Mouse (Mus musculus) embryonic stem cell, embryonic (primary cell): ENCODE measurements around the gene Zeb2.

ENCODE experiments used
- CTCF ChIA-PET, 4 experiments: fragments of 300-600 bp in 2 of 4; fragments of 350-600 bp in 2 of 4; sonication (Branson Sonifier 250); formaldehyde crosslinking; loops; one replicate each; lab custom pipeline; 2022; ENCODE audit warnings: inconsistent platforms in 2 of 4; lab: Charles Lee
- POLR2A ChIA-PET, 4 experiments: fragments of 300-600 bp in 2 of 4; fragments of 350-600 bp in 2 of 4; sonication (Branson Sonifier 250); formaldehyde crosslinking; loops; one replicate each; lab custom pipeline; 2022; ENCODE audit warnings: antibody characterized with exemption in 4 of 4, inconsistent platforms in 1 of 4; lab: Charles Lee

The Zeb2 gene

DNA sequence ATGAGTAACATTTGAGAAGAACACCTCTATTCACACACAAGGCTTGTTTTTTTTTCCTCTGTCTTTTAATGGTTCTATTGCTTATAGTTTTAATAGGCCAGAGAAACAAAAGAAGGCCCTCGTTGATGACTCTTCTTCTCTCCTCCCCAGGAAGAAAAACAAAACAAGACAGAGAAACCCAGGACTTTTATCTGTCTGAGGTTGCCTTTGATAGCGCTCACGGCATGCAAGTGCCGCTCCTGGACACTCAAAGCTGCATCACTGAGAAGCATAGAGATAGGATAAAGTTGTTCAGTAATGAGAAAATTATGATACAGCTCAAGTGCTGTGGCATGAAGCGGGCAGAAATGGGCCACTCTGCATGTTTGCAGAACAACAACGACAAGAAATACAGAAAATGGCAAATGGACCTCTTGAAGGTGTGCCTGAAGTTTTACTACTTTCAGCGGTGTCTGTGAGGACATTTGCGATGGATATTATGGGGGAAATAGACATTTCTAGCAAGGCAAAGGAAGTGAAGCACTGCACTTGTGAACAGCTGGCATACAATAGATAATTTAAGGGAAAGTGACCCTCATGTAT lies 62.1 kb downstream of the Zeb2 start:
- POLR2A ChIA-PET = no interaction called here
- CTCF ChIA-PET = no interaction called here

- ChIA-PET POLR2A (no interaction called here), CTCF (no interaction called here)
These were observed 62.8 kb downstream of the Zeb2 start for GRCm38 (mm10) chr2:45054070-45055025.

GRCm38 (mm10) chr2:45052587-45052986 lies 64.6 kb downstream of the Zeb2 start:
- POLR2A ChIA-PET = no interaction called here

DNA sequence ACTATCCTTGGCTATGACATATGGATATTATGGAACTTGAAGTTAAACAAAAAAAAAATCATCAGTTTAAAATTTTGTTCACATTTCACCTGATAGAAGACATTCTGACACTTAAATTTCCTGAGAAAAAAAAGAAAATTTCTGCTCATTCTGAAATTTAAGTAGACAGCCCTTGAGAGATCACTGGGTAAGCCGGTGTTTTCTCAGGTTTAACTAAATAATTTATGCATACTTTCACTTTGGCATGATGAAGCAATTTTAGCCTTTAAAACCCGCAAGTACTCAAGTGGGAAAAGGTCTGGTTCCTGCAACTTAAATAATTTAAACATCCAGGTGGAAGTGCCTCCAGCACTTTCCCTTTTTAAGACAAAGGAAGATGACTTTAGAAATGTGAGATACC lies 65.9 kb downstream of the Zeb2 start:
- ChIA-PET CTCF (no interaction called here), POLR2A (no interaction called here)

More at GRCm38 (mm10) chr2:45052587-45052986, 64.6 kb downstream of the Zeb2 start:
- CTCF ChIA-PET = no interaction called here

GRCm38 (mm10) chr2:45049923-45050322 lies 67.3 kb downstream of the Zeb2 start:
- ChIA-PET CTCF (no interaction called here), POLR2A (no interaction called here)

- ChIA-PET POLR2A (no interaction called here), CTCF (interaction anchor here in 1 of 4 experiments (0.7 kb wide), 1 partner anchor 65 kb away, joined by 6 read pairs; no protein-coding TSS in a partner anchor)
These were observed 67.9 kb downstream of the Zeb2 start for GRCm38 (mm10) chr2:45049279-45049678.

- POLR2A ChIA-PET = interaction anchor here in 1 of 4 experiments (1.1 kb wide), 1 partner anchor 9 kb away, joined by 4 read pairs; no protein-coding TSS in a partner anchor
- CTCF ChIA-PET = interaction anchor here in 1 of 4 experiments (0.7 kb wide), 1 partner anchor 79 kb away, joined by 3 read pairs; no protein-coding TSS in a partner anchor
These were observed 76.4 kb downstream of the Zeb2 start for GRCm38 (mm10) chr2:45040706-45041312.

GRCm38 (mm10) chr2:45039503-45039902 lies 77.7 kb downstream of the Zeb2 start:
- ChIA-PET POLR2A (interaction anchor here in 1 of 4 experiments (1.2 kb wide), 1 partner anchor 12 kb away, joined by 3 read pairs; no protein-coding TSS in a partner anchor), CTCF (no interaction called here)

GRCm38 (mm10) chr2:45028091-45028638 lies 89.0 kb downstream of the Zeb2 start:
- ChIA-PET POLR2A (interaction anchor here in 1 of 4 experiments (0.9 to 1.1 kb wide), 2 partner anchors 10 kb away, joined by 3 to 5 read pairs; no protein-coding TSS in a partner anchor), CTCF (interaction anchor here in 1 of 4 experiments (0.6 kb wide), 1 partner anchor 365 kb away, joined by 3 read pairs; no protein-coding TSS in a partner anchor)

- ChIA-PET POLR2A (interaction anchor here in 1 of 4 experiments (1.1 kb wide), 1 partner anchor 10 kb away, joined by 3 read pairs; no protein-coding TSS in a partner anchor), CTCF (no interaction called here)
These were observed 99.9 kb downstream of the Zeb2 start for GRCm38 (mm10) chr2:45017186-45017800.

DNA sequence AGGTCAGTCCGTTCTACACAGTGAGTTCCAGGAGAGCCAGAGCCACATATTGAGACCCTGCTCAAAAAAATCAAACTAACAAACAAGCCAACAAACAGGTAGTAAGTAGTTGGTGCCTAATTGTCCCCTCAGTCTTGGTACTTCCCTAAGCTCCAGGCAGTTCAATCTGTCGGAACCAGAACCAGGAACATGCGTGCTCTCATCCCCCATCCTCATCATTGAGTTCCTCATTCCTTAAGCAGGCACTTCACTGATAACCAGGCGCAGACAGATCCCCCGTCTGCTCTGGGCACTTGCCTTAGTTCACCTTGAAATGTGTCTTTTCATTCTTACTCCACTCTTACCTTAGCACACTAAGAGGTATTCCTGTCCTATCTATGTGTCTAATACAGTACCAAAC lies 103.9 kb downstream of the Zeb2 start:
- ChIA-PET CTCF (no interaction called here), POLR2A (no interaction called here)

GRCm38 (mm10) chr2:45012676-45013075 lies 104.5 kb downstream of the Zeb2 start:
- ChIA-PET CTCF (no interaction called here), POLR2A (no interaction called here)

- POLR2A ChIA-PET = no interaction called here
- CTCF ChIA-PET = no interaction called here
These were observed 106.5 kb downstream of the Zeb2 start for GRCm38 (mm10) chr2:45010701-45011100.

DNA sequence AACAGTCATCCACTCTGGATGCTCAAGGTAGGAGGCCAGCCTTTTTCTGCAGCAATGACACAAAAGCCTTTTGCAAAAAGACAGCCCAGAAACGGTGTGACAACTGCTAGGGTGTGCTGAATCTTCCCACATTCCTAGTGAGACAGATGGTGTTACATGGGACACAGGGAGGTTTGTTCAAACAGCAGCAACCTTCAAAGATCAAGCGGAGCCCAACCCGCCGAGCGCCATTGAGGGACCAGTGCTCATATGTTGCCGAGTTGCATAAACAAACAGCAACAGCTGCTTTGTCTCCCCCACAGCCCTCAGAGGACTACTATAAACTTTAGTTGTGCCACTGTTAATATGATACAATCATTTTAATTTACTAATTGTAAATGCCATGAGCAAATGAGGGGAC lies 117.3 kb downstream of the Zeb2 start:
- POLR2A ChIA-PET = interaction anchor here in 2 of 4 experiments (0.6 to 0.7 kb wide), 2 partner anchors 19 to 103 kb away, joined by 5 read pairs; no protein-coding TSS in a partner anchor
- CTCF ChIA-PET = no interaction called here

GRCm38 (mm10) chr2:44998710-44999109 lies 118.5 kb downstream of the Zeb2 start:
- ChIA-PET CTCF (no interaction called here), POLR2A (interaction anchor here in 1 of 4 experiments (0.7 kb wide), 1 partner anchor 307 kb away, joined by 3 read pairs; no protein-coding TSS in a partner anchor)

- CTCF ChIA-PET = no interaction called here
- POLR2A ChIA-PET = no interaction called here
These were observed 135.5 kb downstream of the Zeb2 start for GRCm38 (mm10) chr2:44981646-44982045.

DNA sequence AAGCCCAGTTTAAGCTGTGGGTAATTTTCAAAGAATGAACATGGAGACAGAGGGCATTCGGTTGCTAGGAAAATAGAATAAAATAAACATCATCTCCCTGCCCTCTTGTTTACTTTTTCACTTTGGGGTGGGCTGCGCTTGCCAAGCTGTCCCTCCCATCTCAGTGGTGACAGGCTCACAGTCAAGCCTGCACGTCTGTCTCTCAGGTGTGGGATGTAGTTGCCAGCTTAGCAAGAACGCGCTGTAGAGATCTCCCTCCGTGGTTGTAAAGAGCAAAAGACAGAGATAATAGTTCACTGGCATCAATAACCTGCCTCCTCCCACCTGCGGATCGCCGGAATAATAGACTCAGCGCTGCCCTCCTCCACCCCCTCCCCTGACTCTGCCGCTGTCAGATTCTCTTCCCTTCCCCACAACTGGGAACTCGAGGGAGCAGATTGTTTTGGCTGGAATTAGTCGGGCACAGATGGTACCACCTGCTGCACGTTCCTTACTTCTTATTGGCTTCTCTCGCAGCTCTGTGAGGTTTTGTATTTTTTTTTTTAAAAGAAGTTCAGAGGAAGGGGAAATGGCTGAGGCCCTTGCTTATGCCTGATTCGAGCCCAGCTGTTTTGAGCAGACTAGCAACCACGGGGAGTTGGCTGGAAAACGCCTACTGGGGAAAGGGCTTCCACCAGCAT lies 138.0 kb downstream of the Zeb2 start:
- ChIA-PET POLR2A (interaction anchor here in 1 of 4 experiments (0.7 kb wide), 1 partner anchor 19 kb away, joined by 3 read pairs; no protein-coding TSS in a partner anchor), CTCF (no interaction called here)

DNA sequence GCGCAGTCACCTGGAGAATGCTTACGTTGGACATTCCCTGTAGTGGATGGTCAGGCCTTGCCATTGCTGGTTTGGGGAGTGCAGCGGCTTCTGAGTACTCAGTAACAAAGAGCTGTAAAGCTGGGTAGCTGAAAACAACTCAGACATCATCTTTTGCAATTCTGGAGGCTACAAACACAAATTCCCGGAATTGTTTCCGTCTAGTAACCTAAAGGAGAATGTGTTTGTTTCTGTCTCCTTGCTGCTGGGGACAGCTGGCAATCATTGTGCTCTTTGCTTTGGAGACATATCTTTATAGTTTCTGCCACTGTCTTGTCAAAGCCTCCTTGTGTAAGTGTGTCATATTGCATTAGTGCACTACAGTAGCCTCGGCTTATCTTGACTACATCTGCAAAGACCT lies 139.2 kb downstream of the Zeb2 start:
- CTCF ChIA-PET = no interaction called here
- POLR2A ChIA-PET = interaction anchor here in 1 of 4 experiments (0.5 kb wide), 1 partner anchor 176 kb away, joined by 3 read pairs; no protein-coding TSS in a partner anchor
